Mouse (Mus musculus) CH12.LX (cell line): Measurements from ENCODE around the gene Skor1. TPM values are rescaled to one million over a fixed set of nuclear protein-coding genes. Genes with fewer than 3 reads are reported as not detected.

ENCODE experiments used
- DNase-seq: peaks from one replicate; pipeline ENCODE4 v3.0.0-alpha.2; 2013; ENCODE audit errors: extremely low read depth
- H3K27ac ChIP-seq: 2 replicates; pipeline ENCODE4 v1.5.1; 2012; ENCODE audit warnings: low read depth, mild to moderate bottlenecking, control low read depth, moderate library complexity; ENCODE audit not compliant: insufficient read depth
- H3K27me3 ChIP-seq: replicated peaks from 2 replicates; pipeline ENCODE3; 2012; ENCODE audit warnings: inconsistent platforms
- H3K36me3 ChIP-seq, 2 experiments: replicated peaks in 1 of 2; 2 replicates each; pipeline versions ENCODE3 to v1.6.1; 2012; ENCODE audit warnings: inconsistent platforms in 1 of 2, low read length in 1 of 2, mild to moderate bottlenecking in 1 of 2, mixed read lengths in 1 of 2, moderate library complexity in 1 of 2; ENCODE audit not compliant: control insufficient read depth in 1 of 2, insufficient read depth in 1 of 2
- H3K4me1 ChIP-seq, 2 experiments: 2 replicates each; pipeline ENCODE4 v1.6.1; 2012; ENCODE audit warnings: inconsistent platforms in 1 of 2, moderate library complexity in 1 of 2; ENCODE audit not compliant: insufficient read depth in 2 of 2, control insufficient read depth in 1 of 2
- H3K4me2 ChIP-seq: 2 replicates; pipeline ENCODE4 v1.6.1; 2012; ENCODE audit warnings: low read depth, mild to moderate bottlenecking, control low read depth; ENCODE audit not compliant: poor library complexity, insufficient read depth, severe bottlenecking
- H3K4me3 ChIP-seq, 3 experiments: fragments of 150-350 bp in 1 of 3; sonication (generic) in 1 of 3; replicated peaks in 1 of 3; 2 replicates each; pipeline versions ENCODE3 to v1.5.1; 2011 to 2012; ENCODE audit warnings: low read depth in 2 of 3, low read length in 2 of 3, mild to moderate bottlenecking in 2 of 3, moderate library complexity in 2 of 3, control low read depth in 1 of 3, improper control_type of control experiment in 1 of 3, inconsistent platforms in 1 of 3, mixed read lengths in 1 of 3; ENCODE audit not compliant: poor library complexity in 1 of 3
- H3K79me2 ChIP-seq: replicated peaks from 2 replicates; pipeline ENCODE4 v1.6.1; 2012; ENCODE audit warnings: mild to moderate bottlenecking, moderate library complexity; ENCODE audit not compliant: control insufficient read depth, poor library complexity, insufficient read depth, severe bottlenecking; ENCODE audit errors: extremely low read depth
- H3K9ac ChIP-seq: 2 replicates; pipeline ENCODE4 v1.6.1; 2012; ENCODE audit warnings: low read depth, mild to moderate bottlenecking, control low read depth, moderate library complexity; ENCODE audit not compliant: insufficient read depth
- H3K9me3 ChIP-seq: replicated peaks from 2 replicates; pipeline ENCODE3; 2012; ENCODE audit warnings: low read length, inconsistent platforms, mixed read lengths
- CHD1 ChIP-seq: IDR thresholded peaks from 2 replicates; pipeline ENCODE4 v1.6.1; 2012; ENCODE audit warnings: low read depth, low read length, improper control_type of control experiment, inconsistent platforms
- EP300 ChIP-seq: IDR thresholded peaks from 2 replicates; pipeline ENCODE4 v1.6.1; 2011; ENCODE audit warnings: low read length, improper control_type of control experiment
- IRF4 ChIP-seq: IDR thresholded peaks from 2 replicates; pipeline ENCODE4 v1.6.1; 2014; ENCODE audit warnings: low read depth, mild to moderate bottlenecking, inconsistent platforms, low read length, improper control_type of control experiment
- KAT2A ChIP-seq: IDR thresholded peaks from 2 replicates; pipeline ENCODE4 v1.6.1; 2012; ENCODE audit warnings: low read length, improper control_type of control experiment, inconsistent platforms; ENCODE audit not compliant: insufficient replicate concordance
- MAZ ChIP-seq: IDR thresholded peaks from 2 replicates; pipeline ENCODE4 v1.6.1; 2012; ENCODE audit warnings: low read depth, mild to moderate bottlenecking, inconsistent platforms, low read length, improper control_type of control experiment, moderate library complexity
- MEF2A ChIP-seq: IDR thresholded peaks from 2 replicates; pipeline ENCODE4 v1.6.1; 2014; ENCODE audit warnings: low read depth, mild to moderate bottlenecking, inconsistent platforms, low read length, improper control_type of control experiment, borderline replicate concordance
- MXI1 ChIP-seq: IDR thresholded peaks from 2 replicates; pipeline ENCODE4 v1.6.1; 2011; ENCODE audit warnings: mild to moderate bottlenecking, low read depth, low read length, improper control_type of control experiment
- MYC ChIP-seq: IDR thresholded peaks from 2 replicates; pipeline ENCODE4 v1.6.1; 2011; ENCODE audit warnings: low read depth, mild to moderate bottlenecking, improper control_type of control experiment, low read length
- NRF1 ChIP-seq: IDR thresholded peaks from 2 replicates; pipeline ENCODE4 v1.6.1; 2014; ENCODE audit warnings: low read depth, mild to moderate bottlenecking, inconsistent platforms, low read length, improper control_type of control experiment, moderate library complexity
- PAX5 ChIP-seq: IDR thresholded peaks from 2 replicates; pipeline ENCODE4 v1.6.1; 2012; ENCODE audit warnings: low read length, inconsistent platforms, mixed read lengths
- RAD21 ChIP-seq: IDR thresholded peaks from 2 replicates; pipeline ENCODE4 v1.6.1; 2011; ENCODE audit warnings: low read depth, mild to moderate bottlenecking, low read length, improper control_type of control experiment, moderate library complexity
- SMC3 ChIP-seq: IDR thresholded peaks from 2 replicates; pipeline ENCODE4 v1.6.1; 2011; ENCODE audit warnings: low read depth, low read length, improper control_type of control experiment
- TBP ChIP-seq: conservative IDR thresholded peaks from 2 replicates; pipeline ENCODE4 v1.6.1; 2011; ENCODE audit warnings: low read depth, low read length, improper control_type of control experiment
- UBTF ChIP-seq: IDR thresholded peaks from 2 replicates; pipeline ENCODE4 v1.6.1; 2012; ENCODE audit warnings: low read depth, mild to moderate bottlenecking, inconsistent platforms, low read length, improper control_type of control experiment, moderate library complexity
- USF2 ChIP-seq: conservative IDR thresholded peaks from 2 replicates; pipeline ENCODE4 v1.6.1; 2011; ENCODE audit warnings: low read depth, low read length, improper control_type of control experiment
- dilution Hi-C: fragments of 300-500 bp; cut with MboI; formaldehyde crosslinking; loops from 2 replicates; pipeline ENCODE4 v1.14.3; 2020; ENCODE audit warnings: low sequenced_read_pairs; ENCODE audit not compliant: extremely low pct_unique_long_range_greater_than_20kb, extremely low pct_ligation_motif_present
- in situ Hi-C: fragments of 300-500 bp; cut with MboI; formaldehyde crosslinking; loops from 3 replicates; pipeline ENCODE4 v1.14.3; 2019; ENCODE audit warnings: low sequenced_read_pairs, low pct_ligation_motif_present, low pct_unique_long_range_greater_than_20kb, mixed read lengths
- polyA plus RNA-seq: library from polyadenylated mRNA; unstranded; fragments of >175 nt; gene quantifications from 2 replicates; pipeline ENCODE4 v1.2.1, GENCODE M21; 2012; ENCODE audit warnings: low read depth; ENCODE audit not compliant: insufficient read length
- total RNA-seq, 2 experiments: library from RNA; depleted of rRNA; stranded (reverse); fragments of 300-350 nt in 1 of 2; fragments of >200 nt in 1 of 2; gene quantifications; 2 replicates each; pipeline ENCODE4 v1.2.3; 2012 to 2014

Gene Skor1
- total and polyA plus RNA-seq, 3 experiments = not detected

- no peaks in the 10 kb centered on the region for H3K36me3 ChIP-seq
- no peak overlapping the region for H3K4me2 ChIP-seq
- H3K4me3 ChIP-seq = no peak overlapping the region
- no peak for DNase-seq
- no peak overlapping the region for H3K27ac ChIP-seq
- in situ Hi-C loops (no loop called here), dilution Hi-C loops (no loop called here)
- no peak for TF ChIP-seq PAX5
- TF ChIP-seq MYC = no peak
- no peak for TF ChIP-seq CHD1
- no peak for TF ChIP-seq NRF1
- no peak for TF ChIP-seq SMC3
- no peak for TF ChIP-seq MXI1
- H3K79me2 ChIP-seq = no peaks in the 10 kb centered on the region
- H3K9ac ChIP-seq = no peak overlapping the region
- H3K9me3 ChIP-seq = peaks cover 80% of the 10 kb centered on the region
- no peaks in the 10 kb centered on the region for H3K4me1 ChIP-seq
- no peaks in the 10 kb centered on the region for H3K27me3 ChIP-seq
These were observed 3.3 kb downstream of the Skor1 start for GRCm38 (mm10) chr9:63145249-63146125.

- Histone ChIP-seq H3K27ac (no peak overlapping the region), H3K27me3 (no peaks in the 10 kb centered on the region), H3K36me3 (no peaks in the 10 kb centered on the region), H3K9me3 (peaks cover 78% of the 10 kb centered on the region), H3K4me3 (no peak overlapping the region), H3K9ac (no peak overlapping the region), H3K79me2 (no peaks in the 10 kb centered on the region), H3K4me1 (no peaks in the 10 kb centered on the region), H3K4me2 (no peak overlapping the region)
- TF ChIP-seq MEF2A (no peak), USF2 (no peak), SMC3 (no peak), KAT2A (no peak), UBTF (no peak), MAZ (no peak), EP300 (no peak), RAD21 (no peak), TBP (no peak), IRF4 (no peak)
- in situ Hi-C loops (no loop called here), dilution Hi-C loops (no loop called here)
- no peak for DNase-seq
These were observed 4.1 kb downstream of the Skor1 start for GRCm38 (mm10) chr9:63144502-63145248.
